Mouse (Mus musculus): ENCODE measurements around the gene Atad5. TPM values are rescaled to one million over a fixed set of nuclear protein-coding genes. Genes with fewer than 3 reads are reported as not detected.
A peak's percentile ranks its signal among the peaks of the same experiment; 100 is the strongest.

The Atad5 gene
- polyA plus RNA-seq, 1 experiment from 2014 or later: 19.5 TPM

DNA sequence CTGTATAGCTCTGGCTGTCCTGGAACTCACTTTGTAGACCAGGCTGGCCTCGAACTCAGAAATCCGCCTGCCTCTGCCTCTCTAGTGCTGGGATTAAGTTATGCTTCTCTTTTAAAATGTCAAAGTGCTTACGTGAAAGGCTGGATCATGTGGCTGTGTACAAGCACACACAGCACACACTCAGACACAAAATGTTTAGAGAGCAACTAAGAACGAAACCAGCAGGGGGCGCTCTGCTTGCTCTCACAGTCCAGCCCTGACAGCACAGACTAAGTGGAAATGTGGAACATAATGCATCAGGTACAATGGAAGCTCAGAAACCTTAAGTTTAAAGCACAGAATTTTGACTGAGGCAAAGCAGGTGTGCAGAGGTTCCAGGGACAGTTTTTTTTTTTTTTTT lies 2.4 kb upstream of the Atad5 start:
- Histone ChIP-seq H3K36me3 (replicated peaks) (no peaks in the 10 kb centered on the region), H3K9me3 (0 out of 2 replicates have a peak, but pooled peaks cover 3% of the 10 kb centered on the region), H3K27ac (no peak overlapping the region), H3K4me1 (peaks cover 12% of the 10 kb centered on the region), H3K27me3 (no peaks in the 10 kb centered on the region), H3K4me3 (replicated peaks) (no peak overlapping the region), H3K9ac (no peak overlapping the region), H3K4me2 (no peak overlapping the region)
- WGBS: 9% methylated on average over 5 of the region's 5 CpGs
- peak; percentile 66; the same call in 1 of the 2 replicates for ATAC-seq (ENCODE audit: low FRiP score)

DNA sequence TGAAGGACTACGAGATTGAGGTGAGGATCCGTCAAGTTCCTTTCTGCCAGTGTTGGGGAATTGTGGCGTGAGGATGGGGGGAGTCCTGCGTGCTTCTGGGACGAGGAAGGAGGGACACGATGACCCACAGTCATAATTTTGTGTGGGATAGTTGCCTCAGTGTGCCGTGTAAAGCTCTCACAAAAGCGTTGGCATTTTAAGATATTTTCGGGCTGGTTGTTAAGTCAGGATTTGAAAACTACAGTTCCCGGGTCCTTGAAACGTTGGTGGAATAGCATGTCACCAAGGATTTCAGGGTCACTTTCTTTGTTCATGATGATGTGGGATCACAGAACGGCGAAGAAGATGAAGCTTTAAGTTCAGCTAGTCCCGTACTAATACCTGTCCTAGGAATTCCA lies 616 bp downstream of the Atad5 start:
- Histone ChIP-seq H3K9ac (peak overlapping the region; percentile 98), H3K27ac (peak overlapping the region; percentile 82)
- under 1% methylated on average over 14 of the region's 14 CpGs for WGBS

DNA sequence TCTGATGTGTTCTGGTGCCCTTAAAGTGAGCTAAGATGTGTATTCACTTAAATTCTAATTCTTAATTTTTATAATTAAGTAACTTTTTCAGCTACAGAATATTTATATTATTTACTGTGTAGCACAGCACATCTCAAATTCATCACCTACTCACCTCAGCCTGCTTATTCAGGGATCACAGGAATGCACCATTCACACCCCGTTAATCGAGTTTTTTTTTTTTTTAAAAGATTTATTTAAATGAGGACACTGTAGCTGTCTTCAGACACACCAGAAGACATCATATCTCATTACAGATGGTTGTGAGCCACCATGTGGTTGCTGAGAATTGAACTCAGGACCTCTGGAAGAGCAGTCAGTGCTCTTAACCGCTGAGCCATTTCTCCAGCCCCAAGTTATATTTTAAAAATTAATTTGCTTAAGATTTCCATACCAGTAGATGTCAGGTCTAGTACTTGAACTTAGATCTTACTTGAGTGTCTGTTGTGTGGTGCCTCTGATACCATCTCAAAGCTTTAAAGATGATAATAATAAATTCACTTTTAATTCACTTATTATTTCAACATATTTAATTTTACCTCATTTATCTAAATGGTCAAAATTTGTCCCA lies 1.5 kb downstream of the Atad5 start:
- Histone ChIP-seq H3K36me3 (replicated peaks) (peaks cover 14% of the 10 kb centered on the region), H3K9ac (peak overlapping the region; percentile 98), H3K27ac (no peak overlapping the region), H3K27me3 (no peaks in the 10 kb centered on the region), H3K9me3 (no peaks in the 10 kb centered on the region), H3K4me2 (peak overlapping the region; percentile 82), H3K4me1 (peaks cover 17% of the 10 kb centered on the region), H3K4me3 (replicated peaks) (peak overlapping the region; percentile 99)
- WGBS: 53% methylated on average over 3 of the region's 3 CpGs
- ATAC-seq (ENCODE audit: low FRiP score): no peak

More for the DNA sequence above, 616 bp downstream of the Atad5 start:
- ATAC-seq (ENCODE audit: low FRiP score): no peak
- Histone ChIP-seq H3K4me3 (replicated peaks) (peak overlapping the region; percentile 99), H3K4me2 (peak overlapping the region; percentile 82), H3K36me3 (replicated peaks) (peaks cover 8% of the 10 kb centered on the region), H3K4me1 (peaks cover 17% of the 10 kb centered on the region), H3K27me3 (no peaks in the 10 kb centered on the region), H3K9me3 (no peaks in the 10 kb centered on the region)

DNA sequence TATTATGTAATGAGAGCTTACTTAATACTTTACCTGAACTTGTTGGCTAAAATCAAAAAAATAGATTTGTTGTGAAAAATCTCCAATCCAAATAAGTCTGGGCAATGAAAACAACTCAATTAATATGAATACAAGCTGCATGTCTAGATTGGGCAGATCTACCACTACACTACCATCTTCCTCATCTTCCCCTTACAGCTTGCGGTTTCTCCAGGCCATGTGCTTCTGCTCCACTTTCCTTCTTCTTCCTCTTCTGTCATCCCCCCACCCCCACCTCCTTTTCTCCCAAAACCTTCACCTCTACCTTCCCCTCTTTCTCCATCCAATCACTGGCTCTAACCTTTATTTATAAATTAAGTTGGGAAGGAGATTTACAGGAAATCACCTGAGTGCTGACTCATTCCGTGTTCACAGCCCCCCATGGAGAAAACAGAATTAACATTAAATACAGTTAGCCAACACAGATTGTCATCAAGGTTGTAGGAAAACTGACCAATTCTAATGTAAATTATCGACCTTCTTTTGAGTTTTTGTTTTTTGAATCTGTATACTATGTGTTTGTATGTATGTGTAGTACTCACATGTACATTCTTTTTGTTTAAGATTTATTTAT lies 9.3 kb downstream of the Atad5 start:
- Histone ChIP-seq H3K27me3 (no peaks in the 10 kb centered on the region), H3K4me3 (replicated peaks) (no peak overlapping the region), H3K27ac (no peak overlapping the region), H3K9ac (no peak overlapping the region), H3K4me2 (no peak overlapping the region), H3K4me1 (no peaks in the 10 kb centered on the region), H3K9me3 (no peaks in the 10 kb centered on the region), H3K36me3 (replicated peaks) (peaks cover 62% of the 10 kb centered on the region)
- ATAC-seq (ENCODE audit: low FRiP score): no peak
- WGBS: 95% methylated on average over 3 of the region's 3 CpGs

DNA sequence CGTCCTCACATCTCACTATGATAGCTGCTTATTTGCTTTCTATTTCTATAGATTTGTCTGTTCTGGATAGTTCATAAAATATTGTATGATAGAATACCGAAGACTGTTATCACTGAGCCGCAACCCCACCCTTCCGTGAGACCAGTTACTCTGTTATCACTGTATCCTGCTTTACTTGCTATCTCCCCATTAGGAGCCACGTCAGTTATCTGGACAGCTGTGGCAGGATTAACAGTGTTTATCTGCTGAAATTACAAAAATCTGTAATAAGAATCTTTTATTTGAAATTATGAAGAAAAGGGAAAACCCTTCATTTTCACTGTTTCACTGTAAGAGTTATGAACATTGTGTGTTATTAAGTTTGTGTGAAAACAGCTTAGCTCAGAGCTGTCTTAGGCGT lies 12.1 kb downstream of the Atad5 start:
- no peak for ATAC-seq (ENCODE audit: low FRiP score)
- 88% methylated on average over 6 of the region's 6 CpGs for WGBS
- Histone ChIP-seq H3K36me3 (replicated peaks) (peaks cover 58% of the 10 kb centered on the region), H3K9me3 (no peaks in the 10 kb centered on the region), H3K4me3 (replicated peaks) (no peak overlapping the region), H3K27ac (no peak overlapping the region), H3K4me1 (no peaks in the 10 kb centered on the region), H3K9ac (no peak overlapping the region), H3K4me2 (no peak overlapping the region), H3K27me3 (no peaks in the 10 kb centered on the region)

DNA sequence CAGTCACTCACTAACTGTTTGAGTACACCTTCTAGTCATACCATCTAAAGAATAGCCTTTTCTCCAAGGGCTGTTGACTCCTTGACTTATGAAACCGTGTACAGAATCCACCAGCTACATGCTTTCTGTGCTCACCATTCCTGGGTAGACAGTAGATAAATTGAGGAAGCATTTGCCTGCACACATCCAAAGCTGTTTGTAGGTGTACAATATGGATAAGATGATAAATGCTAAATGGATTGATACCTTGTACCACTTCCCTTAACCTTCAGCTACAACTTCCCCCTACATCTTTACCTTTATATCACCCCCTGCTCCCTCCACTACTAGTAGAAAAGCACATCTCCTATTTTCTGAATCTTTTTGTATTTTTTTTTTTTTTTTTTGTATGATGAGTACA lies 15.2 kb downstream of the Atad5 start:
- Histone ChIP-seq H3K36me3 (replicated peaks) (peaks cover 63% of the 10 kb centered on the region), H3K4me1 (no peaks in the 10 kb centered on the region), H3K4me2 (no peak overlapping the region), H3K27ac (no peak overlapping the region), H3K27me3 (no peaks in the 10 kb centered on the region), H3K4me3 (replicated peaks) (no peak overlapping the region), H3K9ac (no peak overlapping the region), H3K9me3 (no peaks in the 10 kb centered on the region)
- no peak for ATAC-seq (ENCODE audit: low FRiP score)
- 94% methylated on average over 1 of the region's 1 CpGs for WGBS

DNA sequence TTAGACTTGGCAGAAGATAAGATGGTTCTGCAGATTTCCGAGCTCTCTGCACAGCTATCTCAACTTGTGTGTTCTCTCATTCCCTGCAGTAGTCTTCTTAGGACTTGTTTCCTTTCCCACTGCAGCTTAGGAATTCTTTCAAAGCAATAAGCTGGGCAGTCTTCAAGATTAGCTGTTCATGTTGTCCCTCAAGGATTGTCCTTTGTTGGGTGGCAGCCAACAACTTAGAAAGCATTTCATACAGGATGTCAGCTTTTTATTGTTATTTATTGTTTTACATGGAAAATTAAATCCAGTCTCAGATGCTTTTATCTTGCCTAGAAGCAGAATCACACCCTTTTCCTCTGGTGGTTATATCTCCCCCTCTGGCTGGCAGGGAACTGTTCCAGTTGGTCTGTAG lies 27.2 kb downstream of the Atad5 start:
- Histone ChIP-seq H3K9ac (no peak overlapping the region), H3K36me3 (replicated peaks) (peaks cover 76% of the 10 kb centered on the region), H3K27me3 (no peaks in the 10 kb centered on the region), H3K4me3 (replicated peaks) (no peak overlapping the region), H3K4me2 (no peak overlapping the region), H3K4me1 (no peaks in the 10 kb centered on the region), H3K9me3 (no peaks in the 10 kb centered on the region), H3K27ac (no peak overlapping the region)
- no peak for ATAC-seq (ENCODE audit: low FRiP score)
- 91% methylated on average over 1 of the region's 1 CpGs for WGBS

DNA sequence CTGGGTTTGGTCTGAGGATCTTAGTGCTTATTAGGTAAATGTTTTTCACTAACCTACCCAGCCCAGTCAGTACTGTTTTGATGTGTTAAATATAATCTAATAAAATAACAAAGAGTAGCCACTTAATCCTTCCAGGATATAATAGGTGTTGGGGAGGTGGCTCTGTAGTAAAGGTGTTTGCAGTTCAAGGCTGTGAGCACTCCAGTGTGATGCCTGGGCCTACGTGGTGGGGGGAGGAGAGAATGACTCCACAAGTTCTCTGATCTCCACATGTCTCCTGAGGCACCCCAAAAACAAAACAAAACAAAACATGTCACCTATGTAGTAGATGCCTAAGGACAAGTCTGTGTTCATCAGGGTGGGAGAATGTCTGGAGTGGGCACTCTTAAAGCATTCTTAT lies 42.9 kb downstream of the Atad5 start:
- H3K36me3 ChIP-seq (replicated peaks): peaks cover 63% of the 10 kb centered on the region
- no peak for ATAC-seq (ENCODE audit: low FRiP score)
- 90% methylated on average over 1 of the region's 1 CpGs for WGBS

DNA sequence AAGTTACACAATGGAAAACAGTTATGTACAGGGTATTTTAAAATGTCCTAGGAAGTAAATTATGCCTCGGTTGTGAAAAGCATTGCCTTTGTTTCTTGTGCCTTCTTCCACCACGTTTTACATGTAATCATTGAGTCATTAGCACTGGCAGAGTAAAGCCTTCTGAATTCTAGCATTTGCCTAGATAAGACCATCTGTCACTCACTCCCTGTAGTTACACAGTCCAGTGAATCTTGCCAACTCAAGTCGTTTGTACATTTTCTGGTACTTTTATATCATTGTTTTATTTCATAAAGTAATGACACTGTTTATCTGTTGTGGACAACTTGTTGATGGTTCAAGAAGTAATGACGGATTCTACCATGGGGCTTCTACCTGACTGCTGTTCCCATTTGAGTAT lies 45.5 kb downstream of the Atad5 start:
- no peaks in the 10 kb centered on the region for H3K27me3 ChIP-seq
- no peaks in the 10 kb centered on the region for H3K4me1 ChIP-seq
- H3K9me3 ChIP-seq: no peaks in the 10 kb centered on the region
- no peak overlapping the region for H3K4me2 ChIP-seq
- H3K27ac ChIP-seq: no peak overlapping the region
- 77% methylated on average over 4 of the region's 4 CpGs for WGBS
- H3K36me3 ChIP-seq (replicated peaks): peaks cover 69% of the 10 kb centered on the region
- no peak overlapping the region for H3K4me3 ChIP-seq (replicated peaks)
- ATAC-seq (ENCODE audit: low FRiP score): no peak
- no peak overlapping the region for H3K9ac ChIP-seq

More for the DNA sequence above, 42.9 kb downstream of the Atad5 start:
- H3K27ac ChIP-seq: no peak overlapping the region
- H3K4me2 ChIP-seq: no peak overlapping the region
- no peak overlapping the region for H3K9ac ChIP-seq
- no peaks in the 10 kb centered on the region for H3K27me3 ChIP-seq
- H3K4me1 ChIP-seq: no peaks in the 10 kb centered on the region
- H3K4me3 ChIP-seq (replicated peaks): no peak overlapping the region
- H3K9me3 ChIP-seq: no peaks in the 10 kb centered on the region

DNA sequence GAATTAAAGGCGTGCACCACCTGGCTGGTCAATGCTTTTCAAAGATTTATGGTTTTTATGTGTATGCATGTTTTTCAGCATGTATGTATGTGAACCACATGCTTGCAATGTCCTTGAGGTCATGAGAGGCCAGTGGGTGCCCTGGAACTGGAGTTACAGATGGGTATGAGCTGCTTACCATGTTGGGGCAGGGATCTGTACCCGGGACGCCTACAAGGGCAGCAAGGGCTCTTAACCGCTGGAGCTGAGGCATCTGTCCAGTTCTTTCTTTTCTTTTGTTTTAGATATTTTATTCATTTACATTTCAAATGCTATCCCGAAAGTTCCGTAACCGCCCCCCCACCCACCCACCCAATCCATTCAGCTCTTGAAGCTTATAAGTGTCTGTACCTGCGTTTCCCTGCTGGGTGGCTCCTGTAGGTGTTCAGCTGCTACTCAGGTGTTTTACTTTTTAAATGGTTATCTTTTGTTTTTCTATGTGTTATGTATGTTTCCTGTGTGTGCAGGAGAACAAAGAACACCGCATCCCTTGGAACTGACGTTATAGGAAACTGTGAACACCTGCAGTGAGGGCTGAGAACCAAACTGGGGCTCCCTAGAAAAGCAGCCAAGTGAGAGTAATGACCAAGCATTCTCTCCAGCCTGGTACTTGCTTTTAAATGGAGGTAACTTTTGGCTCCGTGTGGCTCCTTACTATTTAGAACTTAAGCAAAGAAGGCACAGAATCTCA lies 46.9 kb downstream of the Atad5 start:
- 85% methylated on average over 11 of the region's 11 CpGs for WGBS
- Histone ChIP-seq H3K4me3 (replicated peaks) (no peak overlapping the region), H3K27ac (no peak overlapping the region), H3K27me3 (no peaks in the 10 kb centered on the region), H3K4me2 (no peak overlapping the region), H3K36me3 (replicated peaks) (peaks cover 68% of the 10 kb centered on the region), H3K9ac (no peak overlapping the region), H3K4me1 (peaks cover 6% of the 10 kb centered on the region), H3K9me3 (no peaks in the 10 kb centered on the region)
- ATAC-seq (ENCODE audit: low FRiP score): no peak

DNA sequence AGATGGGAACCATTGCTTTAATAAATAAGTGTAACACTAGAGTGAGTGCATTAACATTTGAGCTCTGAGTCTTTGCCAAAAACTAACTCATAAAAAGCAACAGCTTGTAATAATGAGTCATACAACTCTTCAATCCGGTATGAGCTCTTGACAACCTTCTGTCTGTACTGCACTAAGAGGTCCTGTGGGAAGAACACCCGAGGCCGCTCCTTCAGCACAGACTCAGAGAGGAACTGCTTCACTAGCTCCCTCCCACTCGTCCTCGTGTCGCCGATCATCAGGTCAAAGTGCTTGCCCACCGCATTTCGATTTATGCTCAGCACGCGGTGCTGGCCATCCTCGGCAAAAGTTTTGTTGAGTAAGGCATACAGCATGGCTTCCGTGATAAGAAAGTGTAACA lies 47.6 kb downstream of the Atad5 start:
- Histone ChIP-seq H3K27me3 (no peaks in the 10 kb centered on the region), H3K4me1 (peaks cover 7% of the 10 kb centered on the region), H3K9me3 (no peaks in the 10 kb centered on the region), H3K27ac (no peak overlapping the region), H3K9ac (no peak overlapping the region), H3K4me3 (replicated peaks) (no peak overlapping the region), H3K4me2 (no peak overlapping the region), H3K36me3 (replicated peaks) (peaks cover 63% of the 10 kb centered on the region)
- 91% methylated on average over 13 of the region's 13 CpGs for WGBS
- ATAC-seq (ENCODE audit: low FRiP score): no peak

DNA sequence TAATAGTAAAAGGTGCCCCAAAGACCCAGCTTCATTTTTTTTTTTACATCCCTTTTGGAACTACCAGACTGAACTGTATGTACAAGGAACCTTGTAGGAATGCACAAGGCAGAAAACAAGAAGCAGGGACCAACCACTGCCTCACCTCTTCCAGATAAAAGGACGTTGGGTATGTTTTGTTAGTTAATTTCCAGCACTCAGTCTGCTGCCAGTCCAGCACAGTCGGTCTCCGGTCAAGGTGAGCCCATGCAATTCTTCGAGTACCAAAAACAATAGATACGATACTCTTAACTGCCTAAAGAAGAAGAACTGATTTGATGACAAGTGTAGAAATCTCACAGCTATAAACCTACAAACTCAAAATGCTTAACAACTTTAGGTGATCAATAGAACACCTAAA lies 48.6 kb downstream of the Atad5 start:
- H3K9ac ChIP-seq: no peak overlapping the region
- no peak overlapping the region for H3K27ac ChIP-seq
- H3K27me3 ChIP-seq: no peaks in the 10 kb centered on the region
- H3K4me2 ChIP-seq: no peak overlapping the region
- no peak for ATAC-seq (ENCODE audit: low FRiP score)
- H3K9me3 ChIP-seq: no peaks in the 10 kb centered on the region
- H3K36me3 ChIP-seq (replicated peaks): peaks cover 54% of the 10 kb centered on the region
- H3K4me1 ChIP-seq: peaks cover 11% of the 10 kb centered on the region
- no peak overlapping the region for H3K4me3 ChIP-seq (replicated peaks)
- 89% methylated on average over 5 of the region's 5 CpGs for WGBS
